Mouse (Mus musculus) c-Kit-positive CD71-positive TER-119-negative erythroid progenitor cells, embryonic 14.5 days (primary cell): Measurements from ENCODE around the gene Rps18.
"Not testable (repeated sequence)": the region's sequence is repeated elsewhere in the genome, so short reads cannot be mapped to it uniquely, and the experiment has no call there.

Experiments
- DNase-seq: peaks from one replicate; pipeline ENCODE4 v3.0.0-alpha.2; 2013; ENCODE audit warnings: low read depth

Rps18 gene

DNA sequence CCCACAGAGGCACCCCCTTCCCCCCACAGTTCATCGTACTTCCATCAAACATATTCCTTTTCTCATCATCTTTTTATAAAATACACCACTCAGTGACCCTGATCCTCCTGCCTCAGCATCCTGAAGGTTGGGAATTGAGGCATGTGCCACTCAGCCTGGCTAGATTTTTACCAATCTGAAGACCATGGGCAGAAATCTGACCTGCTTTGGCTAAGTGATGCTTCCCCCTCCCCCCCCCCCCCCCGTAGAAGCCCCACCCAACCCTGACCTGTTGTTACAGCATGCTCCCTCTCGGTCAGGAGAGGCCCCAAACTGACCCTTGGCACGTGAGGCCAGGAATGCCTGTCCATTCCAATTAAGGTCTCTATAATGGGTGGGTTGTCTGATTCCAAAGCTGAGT, 51.0 kb downstream of the Rps18 start, which contains the start of gene Platr17:
Gene Platr17 (plus strand): TSS at position 301 of the 400 bp plus-strand sequence.
- DNase-seq = not testable (repeated sequence)

- not testable (repeated sequence) for DNase-seq
These were observed 51.7 kb downstream of the Rps18 start for GRCm38 (mm10) chr17:33903911-33904651.

DNA sequence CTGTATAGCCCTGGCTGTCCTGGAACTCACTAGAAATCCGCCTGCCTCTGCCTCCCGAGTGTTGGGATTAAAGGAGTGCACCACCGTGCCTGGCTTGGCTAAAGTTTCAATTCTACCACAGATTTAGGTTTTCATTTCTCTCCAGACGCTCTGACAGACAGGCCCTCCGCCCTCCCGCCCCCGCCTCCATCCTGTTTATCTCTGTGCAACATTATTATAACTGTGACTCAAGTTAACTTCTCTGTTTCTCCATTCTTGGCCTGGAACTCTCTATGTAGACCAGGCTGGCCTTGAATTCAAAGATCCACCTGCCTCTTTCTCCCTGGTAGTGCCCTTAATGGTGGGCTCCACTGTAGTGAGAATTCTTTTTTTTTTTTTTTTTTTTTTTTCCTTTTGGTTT, 53.3 kb downstream of the Rps18 start:
- no peak for DNase-seq

- DNase-seq = no peak
These were observed 53.7 kb downstream of the Rps18 start for GRCm38 (mm10) chr17:33902079-33902478.
